Mouse (Mus musculus) natural killer cell, adult 2 months (primary cell): ENCODE data around the gene Slfn5.
"Not testable (repeated sequence)": the region's sequence is repeated elsewhere in the genome, so short reads cannot be mapped to it uniquely, and the experiment has no call there.

Experiments used
- DNase-seq, 2 experiments: peaks; one replicate each; pipeline ENCODE4 v3.0.0; 2022; ENCODE audit warnings: low spot score in 2 of 2

Slfn5 gene

GRCm38 (mm10) chr11:82950736-82951481 lies at the start of gene Slfn5:
Gene Slfn5, plus strand, starts transcription at chr11:82951349.
- no peak for DNase-seq

GRCm38 (mm10) chr11:82901606-82902310 lies 49.4 kb upstream of the Slfn5 start:
- no peak for DNase-seq

- DNase-seq: no peak
Measured at GRCm38 (mm10) chr11:82904952-82905351, 46.2 kb upstream of the Slfn5 start.

- no peak for DNase-seq
Measured at GRCm38 (mm10) chr11:82905816-82906215, 45.3 kb upstream of the Slfn5 start.

GRCm38 (mm10) chr11:82907651-82908607 lies 43.2 kb upstream of the Slfn5 start, which contains the start of gene Nle1:
Gene Nle1, minus strand, starts transcription at chr11:82908411.
- DNase-seq: peak; percentile 88 to 93

- no peak for DNase-seq
Measured at GRCm38 (mm10) chr11:82908608-82908989, 42.5 kb upstream of the Slfn5 start.

GRCm38 (mm10) chr11:82910250-82910649 lies 40.9 kb upstream of the Slfn5 start, which contains the start of gene Unc45b:
Gene Unc45b, plus strand, starts transcription at chr11:82910550.
- DNase-seq: no peak

GRCm38 (mm10) chr11:82910679-82911389 lies 40.3 kb upstream of the Slfn5 start:
- no peak for DNase-seq

GRCm38 (mm10) chr11:82914711-82915352 lies 36.3 kb upstream of the Slfn5 start:
- peak; percentile 37 to 67 for DNase-seq

- no peak for DNase-seq
Measured at GRCm38 (mm10) chr11:82920768-82921167, 30.4 kb upstream of the Slfn5 start.

GRCm38 (mm10) chr11:82921691-82922090 lies 29.5 kb upstream of the Slfn5 start:
- no peak for DNase-seq

- not testable (repeated sequence) for DNase-seq
Measured at GRCm38 (mm10) chr11:82923910-82924309, 27.2 kb upstream of the Slfn5 start.

GRCm38 (mm10) chr11:82928897-82929632 lies 22.1 kb upstream of the Slfn5 start:
- DNase-seq: no peak

- no peak for DNase-seq
Measured at GRCm38 (mm10) chr11:82929633-82929950, 21.6 kb upstream of the Slfn5 start.

GRCm38 (mm10) chr11:82930391-82930955 lies 20.7 kb upstream of the Slfn5 start:
- not testable (repeated sequence) for DNase-seq

- DNase-seq: not testable (repeated sequence)
Measured at GRCm38 (mm10) chr11:82931161-82931560, 20.0 kb upstream of the Slfn5 start.

GRCm38 (mm10) chr11:82931671-82932450 lies 19.3 kb upstream of the Slfn5 start:
- DNase-seq: not testable (repeated sequence)

- no peak for DNase-seq
Measured at GRCm38 (mm10) chr11:82933186-82933585, 18.0 kb upstream of the Slfn5 start.

- DNase-seq: no peak
Measured at GRCm38 (mm10) chr11:82943336-82943735, 7.8 kb upstream of the Slfn5 start.
